Mouse (Mus musculus) megakaryocyte, embryonic 14.5 days (primary cell): ENCODE data around the gene H2-K1.

Experiments
- FLI1 ChIP-seq: IDR thresholded peaks from 2 replicates; pipeline ENCODE4 v1.6.1; 2012; ENCODE audit warnings: low read length, inconsistent platforms, mixed read lengths
- GATA1 ChIP-seq: IDR thresholded peaks from 3 replicates; pipeline ENCODE4 v1.6.1; 2012; ENCODE audit warnings: mixed read lengths, low read length, inconsistent platforms, borderline replicate concordance

- no peak for TF ChIP-seq GATA1
- no peak for TF ChIP-seq FLI1
These were observed 29.9 kb upstream of the H2-K1 start for GRCm38 (mm10) chr17:34029890-34030595.
